Comparison of ENCODE assay signal across 18 mouse cellular contexts in genomic region chr5:13690929-13691806, GRCm38 (mm10).
DNase-seq lines count a peak whose midpoint lies in the region; ATAC-seq lines count a peak whose summit lies in the region.
"Had no signal": no experiment of that assay in that cellular context is flagged by ENCODE, and none has a peak within 500 bp of the region (broad histone marks: within the 10 kb centered on the region; RNA-seq: fewer than 3 reads in every experiment).

No protein-coding gene starts in this region.

- H3K27ac ChIP-seq in kidney, embryonic 15.5 days = peak overlapping the region; percentile 68
- H3K27ac ChIP-seq: gastrocnemius, adult 2 months; hindbrain, embryonic 13.5 days; liver, embryonic 14.5 days; macrophage; midbrain, embryonic 10.5 days had no signal

- no peaks in the 10 kb centered on the region for H3K36me3 ChIP-seq in kidney, embryonic 15.5 days
- H3K36me3 ChIP-seq: hindbrain, embryonic 13.5 days; midbrain, embryonic 10.5 days had no signal

- no peak overlapping the region for H3K4me3 ChIP-seq in kidney, embryonic 15.5 days (replicated peaks)
- H3K4me3 ChIP-seq: gastrocnemius, adult 2 months; hindbrain, embryonic 13.5 days; midbrain, embryonic 10.5 days had no signal

- DNase-seq in kidney, adult 9 months = no peak
- peak; percentile 63 for DNase-seq in 3T3-L1 (ENCODE audit: low read depth, low spot score)
- peak; percentile 72 for DNase-seq in Muller cell, postnatal 12 days (ENCODE audit: inconsistent ontology term)
- peak; percentile 39 for DNase-seq in fibroblast of lung, adult 2 months (ENCODE audit: low read depth)
- no peak for DNase-seq in right cerebral cortex, postnatal 4 days
- DNase-seq in liver = no peak
- DNase-seq in spleen, postnatal 14 days (ENCODE audit: low spot score in 2 of 2) = no peak
- DNase-seq: cerebellum, adult 18-20 months; cerebellum, postnatal 14 days; embryo, embryonic 11 days; gastrocnemius, adult 2 months; heart, postnatal 36 days; layer of hippocampus, adult 9-11 months had no signal

- H3K9ac ChIP-seq in kidney, embryonic 15.5 days = no peak overlapping the region
- H3K9ac ChIP-seq: hindbrain, embryonic 13.5 days; liver, embryonic 14.5 days had no signal

- H3K9me3 ChIP-seq in kidney, embryonic 15.5 days (replicated peaks) = no peaks in the 10 kb centered on the region
- H3K9me3 ChIP-seq: hindbrain, embryonic 13.5 days; midbrain, embryonic 10.5 days had no signal

- no peaks in the 10 kb centered on the region for H3K27me3 ChIP-seq in kidney, embryonic 15.5 days
- H3K27me3 ChIP-seq: hindbrain, embryonic 13.5 days had no signal

- 40% methylated on average over 5 of the region's 5 CpGs for WGBS in kidney, embryonic 15.5 days

- H3K4me1 ChIP-seq in kidney, embryonic 15.5 days = no peaks in the 10 kb centered on the region
- H3K4me1 ChIP-seq: hindbrain, embryonic 13.5 days; midbrain, embryonic 10.5 days had no signal

- H3K4me2 ChIP-seq in kidney, embryonic 15.5 days = no peak overlapping the region
- H3K4me2 ChIP-seq: hindbrain, embryonic 13.5 days had no signal

- ATAC-seq in kidney, embryonic 15.5 days (replicated peaks; ENCODE audit: low FRiP score) = peak; percentile 92

Comparison
In these comparisons a context has a peak if more than half of its experiments do, and no peak if none do; other contexts are left out.
1. DNase-seq: peak in 3T3-L1 (single experiment), Muller cell, postnatal 12 days (single experiment) and fibroblast of lung, adult 2 months (single experiment); none in kidney, adult 9 months (single experiment), right cerebral cortex, postnatal 4 days (single experiment), liver (single experiment) and spleen, postnatal 14 days (0 of 2).